Mouse (Mus musculus): ENCODE measurements around the gene Lipo3.
"Not testable (repeated sequence)": the region's sequence is repeated elsewhere in the genome, so short reads cannot be mapped to it uniquely, and the experiment has no call there.

Lipo3 gene

GRCm38 (mm10) chr19:33761287-33762086 is at the start of gene Lipo3:
Lipo3 (minus strand) TSS chr19:33761951.
- peak; percentile 18 to 57 for DNase-seq (ENCODE audit: low spot score in 2 of 2)

GRCm38 (mm10) chr19:33787359-33787758 is 25.6 kb upstream of the Lipo3 start, which contains the start of gene Lipo1:
Lipo1 (minus strand) TSS chr19:33787459.
- not testable (repeated sequence) for DNase-seq (ENCODE audit: low spot score in 2 of 2)

- no peak for DNase-seq (ENCODE audit: low spot score in 2 of 2)
Measured at GRCm38 (mm10) chr19:33786576-33787277, 25.0 kb upstream of the Lipo3 start.

GRCm38 (mm10) chr19:33751259-33751658 is 10.5 kb downstream of the Lipo3 start, which contains the start of gene Lipo2:
Lipo2 (minus strand) TSS chr19:33751359.
- not testable (repeated sequence) for DNase-seq (ENCODE audit: low spot score in 2 of 2)

- DNase-seq (ENCODE audit: low spot score in 2 of 2) = not testable (repeated sequence)
Measured at GRCm38 (mm10) chr19:33625152-33625551, 136.6 kb downstream of the Lipo3 start, which contains the start of gene Gm8978. Gm8978 (minus strand) TSS chr19:33625252.

- DNase-seq (ENCODE audit: low spot score in 2 of 2) = peak; percentile 44 to 58
Measured at GRCm38 (mm10) chr19:33589626-33590302, 172.0 kb downstream of the Lipo3 start.

- DNase-seq (ENCODE audit: low spot score in 2 of 2) = not testable (repeated sequence)
Measured at GRCm38 (mm10) chr19:33568551-33568950, 193.2 kb downstream of the Lipo3 start.

- no peak for DNase-seq (ENCODE audit: low spot score in 2 of 2)
Measured at GRCm38 (mm10) chr19:33517680-33518079, 244.1 kb downstream of the Lipo3 start, which contains the start of gene Lipo4. Lipo4 (minus strand) TSS chr19:33517780.
